Mouse (Mus musculus) E14TG2a.4 (cell line): ENCODE measurements at regions not wholly inside any gene's neighbourhood (a gene's known extent, or its start where the extent isn't known, plus 50 kb on each side); places are given as distances from the start of the nearest gene placed in this dataset.

Experiments used
- H3K27me3 ChIP-seq: 2 replicates; pipeline ENCODE4 v1.6.1; 2014; ENCODE audit warnings: low read length, control low read depth; ENCODE audit not compliant: insufficient read depth
- H3K36me3 ChIP-seq: 2 replicates; pipeline ENCODE4 v1.6.1; 2014; ENCODE audit warnings: low read length, control low read depth; ENCODE audit not compliant: insufficient read depth
- H3K4me1 ChIP-seq: replicated peaks from 2 replicates; pipeline ENCODE4 v1.6.1; 2014; ENCODE audit warnings: low read depth, low read length, control low read depth
- H3K4me3 ChIP-seq: replicated peaks from 2 replicates; pipeline ENCODE4 v1.5.1; 2014; ENCODE audit warnings: mild to moderate bottlenecking, low read length
- H3K9me3 ChIP-seq: 2 replicates; pipeline ENCODE4 v1.6.1; 2014; ENCODE audit warnings: low read length, control low read depth
- CTCF ChIP-seq: conservative IDR thresholded peaks from 2 replicates; pipeline ENCODE4 v1.5.1; 2014; ENCODE audit warnings: low read length
- NANOG ChIP-seq: IDR thresholded peaks from 2 replicates; pipeline ENCODE4 v1.6.1; 2014; ENCODE audit warnings: borderline replicate concordance, low read length, mixed read lengths
- POU5F1 ChIP-seq: IDR thresholded peaks from 2 replicates; pipeline ENCODE4 v1.6.1; 2014; ENCODE audit warnings: low read length, borderline replicate concordance

DNA sequence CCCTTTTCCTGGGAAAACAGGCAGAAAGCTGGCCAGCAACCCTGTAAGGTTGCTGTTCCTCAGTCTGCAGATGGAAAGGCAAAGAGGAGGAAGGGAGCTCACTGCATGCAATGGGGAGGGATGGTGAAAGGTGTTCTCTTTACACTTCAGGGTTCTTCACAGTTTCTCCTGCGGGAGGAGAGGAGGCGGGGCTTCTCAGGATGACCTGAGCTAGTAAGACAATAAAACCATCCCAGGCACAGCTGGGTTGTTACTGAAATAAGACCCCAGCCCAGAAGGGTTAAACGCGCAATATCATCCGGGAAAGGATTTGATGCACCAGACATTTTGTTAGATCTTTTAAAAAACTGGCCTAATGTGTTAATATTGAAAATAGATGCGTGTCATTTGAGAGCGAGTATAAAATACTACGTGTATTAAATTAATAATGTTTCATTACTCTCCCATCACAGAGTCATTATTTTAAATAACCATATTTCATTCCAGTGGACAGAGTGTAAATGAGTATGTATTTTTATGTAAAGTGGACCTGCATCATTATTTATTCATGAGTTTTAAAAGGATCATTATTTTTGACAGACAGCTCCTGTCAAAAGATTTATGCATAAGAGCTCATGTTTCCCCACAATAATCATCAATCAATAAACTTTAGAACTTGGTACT, 409.8 kb downstream of the Rnd3 start:
- Histone ChIP-seq H3K27me3 (no peaks in the 10 kb centered on the region), H3K4me1 (no peaks in the 10 kb centered on the region), H3K4me3 (no peak overlapping the region), H3K9me3 (peaks cover 3% of the 10 kb centered on the region; the same call in 1 of the 2 replicates), H3K36me3 (no peaks in the 10 kb centered on the region)
- TF ChIP-seq NANOG, result no peak
- TF ChIP-seq CTCF, result no peak
- no peak for TF ChIP-seq POU5F1

DNA sequence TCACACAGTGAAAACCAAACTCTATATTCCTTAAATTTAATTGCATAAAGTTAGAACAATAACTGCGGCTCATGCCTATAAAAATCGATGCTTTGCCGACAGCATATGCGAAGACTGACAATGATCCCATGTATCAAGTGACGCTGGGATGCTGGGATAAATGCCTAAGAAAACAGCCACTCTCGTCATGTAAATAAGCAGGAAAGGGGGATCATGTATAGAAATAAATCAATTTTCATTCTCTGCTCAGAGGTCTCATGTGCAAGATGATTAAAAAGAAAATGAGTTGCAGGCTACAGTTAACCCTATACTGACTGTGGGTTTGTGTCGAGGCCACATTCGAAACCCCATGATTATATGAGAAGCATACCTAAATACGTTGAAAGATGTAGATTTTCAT, 411.2 kb downstream of the Rnd3 start:
- Histone ChIP-seq H3K27me3 (no peaks in the 10 kb centered on the region), H3K4me1 (no peaks in the 10 kb centered on the region), H3K36me3 (no peaks in the 10 kb centered on the region), H3K9me3 (peaks cover 3% of the 10 kb centered on the region; the same call in 1 of the 2 replicates), H3K4me3 (no peak overlapping the region)
- TF ChIP-seq NANOG (no peak), POU5F1 (no peak), CTCF (no peak)

DNA sequence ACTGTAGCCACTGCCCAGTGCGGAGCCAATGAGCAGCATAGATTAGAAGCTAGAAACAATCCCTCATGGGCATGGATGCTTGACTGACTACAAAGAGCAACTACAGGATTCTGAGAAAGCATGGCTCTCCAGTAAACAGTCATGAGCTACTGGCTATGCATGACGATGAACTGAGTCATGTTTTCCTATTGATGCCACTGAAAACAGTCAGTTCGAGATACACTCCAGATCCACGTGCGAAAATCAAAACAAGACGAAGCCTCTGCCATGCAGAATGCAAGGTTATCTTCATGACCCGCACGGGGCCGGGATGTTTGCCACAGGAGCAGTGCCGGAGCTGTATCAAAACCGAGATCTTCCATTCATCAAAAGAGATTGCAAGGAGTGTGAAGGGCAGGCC, 413.9 kb downstream of the Rnd3 start:
- Histone ChIP-seq H3K36me3 (no peaks in the 10 kb centered on the region), H3K4me3 (no peak overlapping the region), H3K4me1 (no peaks in the 10 kb centered on the region), H3K9me3 (peaks cover 3% of the 10 kb centered on the region; the same call in 1 of the 2 replicates), H3K27me3 (no peaks in the 10 kb centered on the region)
- TF ChIP-seq CTCF, result no peak
- no peak for TF ChIP-seq NANOG
- no peak for TF ChIP-seq POU5F1

DNA sequence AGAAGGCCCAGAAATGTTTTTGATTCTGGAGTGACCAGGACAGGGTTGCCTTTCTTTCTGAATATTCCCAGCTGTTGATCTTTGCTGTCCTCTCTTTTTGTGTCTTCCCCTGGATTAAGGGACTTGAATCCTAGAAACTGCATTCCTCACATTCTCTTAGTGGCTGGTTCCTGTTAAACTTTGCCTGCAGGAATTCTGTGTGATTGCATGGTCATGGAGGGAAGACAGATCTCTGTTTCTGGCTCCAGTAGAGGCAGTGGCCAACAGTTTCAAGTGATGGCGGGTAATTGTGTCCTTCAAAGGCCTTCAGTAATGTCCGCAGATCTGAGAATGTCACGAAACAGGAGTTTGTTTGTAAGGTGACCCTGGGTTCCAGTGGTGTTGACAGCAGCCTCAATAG, 410.1 kb upstream of the Mmadhc start:
- Histone ChIP-seq H3K27me3 (no peaks in the 10 kb centered on the region), H3K36me3 (no peaks in the 10 kb centered on the region), H3K4me1 (no peaks in the 10 kb centered on the region), H3K4me3 (no peak overlapping the region), H3K9me3 (no peaks in the 10 kb centered on the region)
- TF ChIP-seq NANOG, result no peak
- TF ChIP-seq CTCF, result no peak
- no peak for TF ChIP-seq POU5F1

DNA sequence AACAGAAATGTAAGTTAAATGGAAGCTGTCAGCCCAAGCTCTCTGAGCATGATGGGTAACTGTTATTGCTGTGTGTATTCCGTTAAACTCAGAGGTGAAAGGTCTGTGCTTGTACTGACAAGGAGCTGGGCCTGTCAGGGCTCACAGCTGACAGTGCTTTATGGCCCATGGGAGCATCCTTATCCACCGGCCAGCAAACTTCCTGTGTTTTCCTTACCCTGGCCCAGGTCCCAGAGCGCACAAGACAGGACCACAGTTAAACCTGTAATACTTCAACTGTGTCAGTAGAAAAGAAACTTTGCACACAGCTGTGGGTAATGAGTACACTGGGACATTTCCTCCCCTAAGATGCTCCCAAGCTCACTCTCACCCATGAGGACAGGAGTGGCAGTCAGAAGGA, 407.7 kb upstream of the Mmadhc start:
- H3K4me3 ChIP-seq, result no peak overlapping the region
- H3K36me3 ChIP-seq, result no peaks in the 10 kb centered on the region
- no peaks in the 10 kb centered on the region for H3K27me3 ChIP-seq
- no peaks in the 10 kb centered on the region for H3K4me1 ChIP-seq
- TF ChIP-seq POU5F1 (no peak), NANOG (no peak), CTCF (no peak)
- no peaks in the 10 kb centered on the region for H3K9me3 ChIP-seq

DNA sequence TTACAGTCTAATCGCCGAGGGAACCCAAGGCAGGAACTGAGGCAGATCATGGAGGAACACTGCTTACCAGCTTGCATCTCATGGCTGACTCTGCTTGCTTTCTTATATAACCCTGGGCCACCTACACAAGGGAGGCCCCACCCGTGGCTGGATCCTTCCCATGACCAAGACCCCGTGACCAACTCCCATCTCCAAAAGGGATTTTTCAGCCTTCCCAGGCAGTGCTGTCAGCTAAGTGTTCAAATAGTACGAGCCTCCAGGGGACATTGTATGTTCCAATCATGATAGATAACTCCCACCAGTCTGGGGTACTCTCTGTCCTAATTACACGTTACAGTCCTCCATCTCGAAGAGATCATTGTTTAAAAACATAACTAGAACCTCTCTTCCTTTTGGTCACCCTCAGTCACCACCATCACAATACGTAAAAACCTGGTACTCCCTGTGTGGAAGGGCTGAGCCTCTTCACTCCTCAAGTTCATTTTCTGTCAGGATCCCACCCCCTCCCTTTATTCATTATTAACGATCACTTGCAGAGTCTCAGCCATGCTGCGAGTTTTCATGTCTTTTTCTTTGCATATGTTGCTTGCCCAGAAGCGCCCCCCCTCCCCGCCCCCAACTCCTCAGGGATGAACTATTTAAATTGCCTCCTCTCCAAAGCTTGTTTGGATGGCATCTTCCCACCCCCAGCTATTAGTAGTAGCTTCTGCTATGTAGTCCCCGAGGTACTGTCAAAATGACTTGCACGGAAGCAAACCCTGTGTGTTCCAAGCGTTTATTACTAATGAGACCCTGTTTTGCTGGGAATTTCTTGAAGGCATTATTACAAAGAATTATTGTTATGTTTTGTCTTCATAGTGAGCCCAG, 406.2 kb upstream of the Mmadhc start:
- Histone ChIP-seq H3K4me1 (no peaks in the 10 kb centered on the region), H3K4me3 (no peak overlapping the region), H3K27me3 (no peaks in the 10 kb centered on the region), H3K36me3 (no peaks in the 10 kb centered on the region), H3K9me3 (no peaks in the 10 kb centered on the region)
- TF ChIP-seq CTCF, result no peak
- no peak for TF ChIP-seq NANOG
- no peak for TF ChIP-seq POU5F1

DNA sequence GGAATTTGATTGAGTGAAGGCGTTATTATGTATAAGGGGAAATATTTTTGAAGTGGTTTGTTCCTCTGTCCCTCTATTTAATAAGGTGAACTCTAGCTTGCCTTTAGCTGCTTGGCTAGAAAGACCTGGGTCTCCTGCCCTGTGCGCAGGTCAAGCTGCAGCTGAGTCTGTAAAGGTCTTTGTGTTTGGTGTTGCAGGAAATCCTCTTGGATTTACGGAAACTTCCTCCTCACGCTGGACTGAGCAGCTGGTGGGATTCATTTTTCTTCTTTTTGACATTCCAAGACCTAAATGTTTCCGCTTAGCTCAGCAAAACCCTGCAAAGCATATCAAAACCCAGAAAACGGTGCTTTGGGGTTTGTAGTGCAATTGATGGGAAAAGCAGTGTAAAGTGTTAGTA, 402.2 kb upstream of the Mmadhc start:
- no peak for TF ChIP-seq POU5F1
- no peak for TF ChIP-seq NANOG
- no peak for TF ChIP-seq CTCF
- Histone ChIP-seq H3K27me3 (no peaks in the 10 kb centered on the region), H3K9me3 (no peaks in the 10 kb centered on the region), H3K36me3 (no peaks in the 10 kb centered on the region), H3K4me3 (no peak overlapping the region), H3K4me1 (no peaks in the 10 kb centered on the region)

DNA sequence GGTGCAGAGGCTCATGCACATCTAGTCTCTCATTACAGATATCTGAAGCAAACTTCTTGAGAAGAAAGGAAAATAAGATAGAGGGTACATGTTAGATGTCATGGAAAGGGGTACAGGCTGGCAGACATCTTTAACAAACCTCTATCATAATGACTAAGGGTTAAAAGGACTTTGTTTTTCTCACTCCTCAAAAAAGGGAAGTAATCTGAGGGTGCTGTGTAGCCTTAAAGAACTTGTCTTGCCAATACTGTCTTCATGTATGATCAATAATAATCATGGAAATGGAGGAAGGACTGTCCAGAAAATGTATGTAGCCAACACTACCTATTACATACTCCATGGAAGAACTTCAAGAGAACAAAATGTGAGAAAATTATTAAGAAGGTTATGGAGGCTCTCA, 400.0 kb upstream of the Mmadhc start:
- no peak for TF ChIP-seq NANOG
- no peak for TF ChIP-seq CTCF
- no peak for TF ChIP-seq POU5F1
- Histone ChIP-seq H3K4me3 (no peak overlapping the region), H3K4me1 (no peaks in the 10 kb centered on the region), H3K9me3 (no peaks in the 10 kb centered on the region), H3K36me3 (no peaks in the 10 kb centered on the region), H3K27me3 (no peaks in the 10 kb centered on the region)
